Mouse (Mus musculus): ENCODE measurements around the gene Ptrh1. TPM values are rescaled to one million over a fixed set of nuclear protein-coding genes. Genes with fewer than 3 reads are reported as not detected.

Gene Ptrh1
- polyA plus RNA-seq, 1 experiment = 8.0 TPM

- H3K27ac ChIP-seq (ENCODE audit: insufficient read depth, low read depth, low read length) = no peak overlapping the region
- 89% methylated on average over 13 of the region's 13 CpGs for WGBS
- H3K36me3 ChIP-seq (ENCODE audit: control insufficient read depth, insufficient read depth, low read length) = no peaks in the 10 kb centered on the region
- no peaks in the 10 kb centered on the region for H3K4me1 ChIP-seq (ENCODE audit: control insufficient read depth, insufficient read depth, low read length)
- DNase-seq = no peak
- no peaks in the 10 kb centered on the region for H3K27me3 ChIP-seq (replicated peaks; ENCODE audit: control insufficient read depth, insufficient read depth, low read length)
- H3K4me3 ChIP-seq (ENCODE audit: insufficient read depth, low read depth, low read length) = no peak overlapping the region
- TF ChIP-seq POLR2A (IDR thresholded peaks at IDR 0.05; ENCODE audit: low read depth, low read length) (no peak), CTCF (conservative IDR thresholded peaks at IDR 0.05; ENCODE audit: insufficient read depth, insufficient read length, low read depth, low read length) (no peak)
Observed at GRCm38 (mm10) chr2:32795748-32796418, 20.3 kb downstream of the Ptrh1 start.

GRCm38 (mm10) chr2:32798251-32798962 lies 22.8 kb downstream of the Ptrh1 start:
- Histone ChIP-seq H3K4me1 (ENCODE audit: control insufficient read depth, insufficient read depth, low read length) (no peaks in the 10 kb centered on the region), H3K27me3 (replicated peaks; ENCODE audit: control insufficient read depth, insufficient read depth, low read length) (no peaks in the 10 kb centered on the region), H3K4me3 (ENCODE audit: insufficient read depth, low read depth, low read length) (no peak overlapping the region), H3K36me3 (ENCODE audit: control insufficient read depth, insufficient read depth, low read length) (no peaks in the 10 kb centered on the region), H3K27ac (ENCODE audit: insufficient read depth, low read depth, low read length) (no peak overlapping the region)
- no peak for DNase-seq
- WGBS = 65% methylated on average over 10 of the region's 10 CpGs
- TF ChIP-seq POLR2A (IDR thresholded peaks at IDR 0.05; ENCODE audit: low read depth, low read length) = no peak
- TF ChIP-seq CTCF (conservative IDR thresholded peaks at IDR 0.05; ENCODE audit: insufficient read depth, insufficient read length, low read depth, low read length) = no peak

DNA sequence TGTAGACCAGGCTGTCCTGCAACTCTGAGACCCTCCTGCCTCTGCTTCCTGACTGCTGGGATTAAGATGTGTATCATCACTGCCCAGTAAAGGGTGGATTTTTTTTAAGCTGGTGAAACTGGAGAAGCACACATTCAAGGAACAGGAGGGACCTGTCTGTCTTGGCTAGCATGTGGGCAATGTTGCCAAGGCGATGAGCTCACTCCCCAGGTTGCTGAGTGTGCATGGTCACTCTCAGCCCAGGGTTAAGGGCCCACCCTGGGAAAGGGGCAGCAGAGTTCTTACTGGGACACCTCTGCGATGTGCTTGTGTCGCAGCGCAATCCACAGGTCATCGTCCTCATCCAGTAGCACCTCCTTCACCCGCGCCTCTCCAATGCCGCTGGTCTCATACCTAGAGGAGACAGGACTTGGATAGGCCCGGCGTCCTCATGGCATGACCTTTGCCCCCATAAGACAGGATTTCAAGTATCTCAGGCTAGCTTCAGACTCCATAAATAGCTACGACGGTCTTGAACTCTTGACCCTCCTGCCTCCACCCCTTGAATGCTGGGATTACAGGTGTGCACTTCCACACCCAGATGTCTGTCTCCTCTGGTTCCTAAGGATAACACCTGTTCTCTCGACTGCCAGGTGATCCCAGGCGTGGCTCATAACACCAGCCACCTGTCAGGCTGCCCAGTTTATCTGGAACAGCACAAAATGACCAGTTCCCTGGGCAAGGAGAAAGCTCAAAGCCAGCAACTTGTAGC lies 33.4 kb downstream of the Ptrh1 start:
- no peak overlapping the region for H3K4me3 ChIP-seq (ENCODE audit: insufficient read depth, low read depth, low read length)
- no peaks in the 10 kb centered on the region for H3K27me3 ChIP-seq (replicated peaks; ENCODE audit: control insufficient read depth, insufficient read depth, low read length)
- TF ChIP-seq CTCF (conservative IDR thresholded peaks at IDR 0.05; ENCODE audit: insufficient read depth, insufficient read length, low read depth, low read length) = no peak
- TF ChIP-seq POLR2A (IDR thresholded peaks at IDR 0.05; ENCODE audit: low read depth, low read length) = no peak
- no peaks in the 10 kb centered on the region for H3K36me3 ChIP-seq (ENCODE audit: control insufficient read depth, insufficient read depth, low read length)
- H3K4me1 ChIP-seq (ENCODE audit: control insufficient read depth, insufficient read depth, low read length) = no peaks in the 10 kb centered on the region
- DNase-seq = no peak
- WGBS = 89% methylated on average over 14 of the region's 14 CpGs
- no peak overlapping the region for H3K27ac ChIP-seq (ENCODE audit: insufficient read depth, low read depth, low read length)

DNA sequence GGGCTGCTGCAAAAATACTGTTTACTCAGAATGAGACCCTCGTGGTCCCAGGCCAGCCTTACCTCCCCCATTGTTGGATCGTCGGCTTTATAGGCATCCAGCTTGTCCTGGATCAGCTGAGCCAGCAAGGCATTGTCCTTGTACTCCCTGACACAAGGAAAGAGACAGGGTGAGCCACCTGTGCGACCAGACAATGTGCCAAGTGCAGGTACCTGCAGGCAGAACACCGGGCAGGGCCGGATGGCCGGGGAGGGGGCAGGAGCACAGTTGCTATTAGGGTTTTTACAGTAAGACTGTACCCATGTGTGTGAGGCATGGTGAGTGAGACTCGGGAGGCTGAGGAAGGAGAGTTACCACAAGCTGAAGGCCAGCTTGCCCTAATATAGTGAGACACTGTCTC lies 36.4 kb downstream of the Ptrh1 start:
- TF ChIP-seq POLR2A (IDR thresholded peaks at IDR 0.05; ENCODE audit: low read depth, low read length) = no peak
- no peak for TF ChIP-seq CTCF (conservative IDR thresholded peaks at IDR 0.05; ENCODE audit: insufficient read depth, insufficient read length, low read depth, low read length)
- 72% methylated on average over 8 of the region's 8 CpGs for WGBS
- Histone ChIP-seq H3K27ac (ENCODE audit: insufficient read depth, low read depth, low read length) (no peak overlapping the region), H3K36me3 (ENCODE audit: control insufficient read depth, insufficient read depth, low read length) (no peaks in the 10 kb centered on the region), H3K4me1 (ENCODE audit: control insufficient read depth, insufficient read depth, low read length) (no peaks in the 10 kb centered on the region), H3K4me3 (ENCODE audit: insufficient read depth, low read depth, low read length) (no peak overlapping the region), H3K27me3 (replicated peaks; ENCODE audit: control insufficient read depth, insufficient read depth, low read length) (no peaks in the 10 kb centered on the region)
- no peak for DNase-seq

DNA sequence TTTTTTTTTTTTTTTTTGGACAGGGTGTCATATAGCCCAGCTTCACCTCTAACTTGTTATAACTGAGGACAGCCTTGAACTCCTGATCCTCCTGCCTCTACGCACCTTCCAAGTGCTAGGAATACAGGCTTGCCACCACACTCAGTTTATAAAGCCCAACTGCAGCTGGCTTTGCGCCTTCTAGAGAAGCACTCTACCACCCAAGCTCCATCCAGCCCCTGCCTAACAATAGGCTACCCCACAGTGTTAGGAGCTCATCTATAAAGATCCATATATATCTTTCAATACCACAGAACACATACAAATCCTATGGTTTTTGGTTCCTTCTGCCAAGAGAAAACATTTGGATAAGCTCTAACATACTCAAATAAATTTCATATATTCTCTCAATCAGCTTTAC lies 40.9 kb downstream of the Ptrh1 start:
- H3K27me3 ChIP-seq (replicated peaks; ENCODE audit: control insufficient read depth, insufficient read depth, low read length) = no peaks in the 10 kb centered on the region
- no peaks in the 10 kb centered on the region for H3K36me3 ChIP-seq (ENCODE audit: control insufficient read depth, insufficient read depth, low read length)
- no peak overlapping the region for H3K4me3 ChIP-seq (ENCODE audit: insufficient read depth, low read depth, low read length)
- H3K4me1 ChIP-seq (ENCODE audit: control insufficient read depth, insufficient read depth, low read length) = no peaks in the 10 kb centered on the region
- TF ChIP-seq POLR2A (IDR thresholded peaks at IDR 0.05; ENCODE audit: low read depth, low read length) (no peak), CTCF (conservative IDR thresholded peaks at IDR 0.05; ENCODE audit: insufficient read depth, insufficient read length, low read depth, low read length) (no peak)
- no peak for DNase-seq
- 95% methylated on average over 2 of the region's 2 CpGs for WGBS
- H3K27ac ChIP-seq (ENCODE audit: insufficient read depth, low read depth, low read length) = no peak overlapping the region

- H3K4me1 ChIP-seq (ENCODE audit: control insufficient read depth, insufficient read depth, low read length) = no peaks in the 10 kb centered on the region
- H3K27ac ChIP-seq (ENCODE audit: insufficient read depth, low read depth, low read length) = no peak overlapping the region
- no peaks in the 10 kb centered on the region for H3K27me3 ChIP-seq (replicated peaks; ENCODE audit: control insufficient read depth, insufficient read depth, low read length)
- no peak for DNase-seq
- 63% methylated on average over 17 of the region's 17 CpGs for WGBS
- TF ChIP-seq CTCF (conservative IDR thresholded peaks at IDR 0.05; ENCODE audit: insufficient read depth, insufficient read length, low read depth, low read length) = no peak
- no peak for TF ChIP-seq POLR2A (IDR thresholded peaks at IDR 0.05; ENCODE audit: low read depth, low read length)
- no peak overlapping the region for H3K4me3 ChIP-seq (ENCODE audit: insufficient read depth, low read depth, low read length)
- no peaks in the 10 kb centered on the region for H3K36me3 ChIP-seq (ENCODE audit: control insufficient read depth, insufficient read depth, low read length)
Observed at GRCm38 (mm10) chr2:32816946-32817581, 41.5 kb downstream of the Ptrh1 start.
